Mouse (Mus musculus) CH12.LX (cell line): ENCODE results near the gene Alg6.

Source experiments
- CTCF ChIP-seq, 2 experiments: IDR thresholded peaks in 1 of 2; conservative IDR thresholded peaks in 1 of 2; 2 replicates each; pipeline ENCODE4 v1.5.1; 2011 to 2012; ENCODE audit warnings: low read depth in 2 of 2, low read length in 2 of 2, improper control_type of control experiment in 1 of 2, inconsistent platforms in 1 of 2, mild to moderate bottlenecking in 1 of 2, moderate library complexity in 1 of 2
- ELF1 ChIP-seq: IDR thresholded peaks from 2 replicates; pipeline ENCODE4 v1.6.1; 2014; ENCODE audit warnings: low read depth, mild to moderate bottlenecking, inconsistent platforms, low read length, improper control_type of control experiment
- MAX ChIP-seq: IDR thresholded peaks from 2 replicates; pipeline ENCODE4 v1.6.1; 2011; ENCODE audit warnings: low read length, improper control_type of control experiment
- MAZ ChIP-seq: IDR thresholded peaks from 2 replicates; pipeline ENCODE4 v1.6.1; 2012; ENCODE audit warnings: low read depth, mild to moderate bottlenecking, inconsistent platforms, low read length, improper control_type of control experiment, moderate library complexity
- POLR2A ChIP-seq: IDR thresholded peaks from 2 replicates; pipeline ENCODE4 v1.6.1; 2011; ENCODE audit warnings: low read depth, mild to moderate bottlenecking, improper control_type of control experiment, low read length
- TCF12 ChIP-seq: IDR thresholded peaks from 2 replicates; pipeline ENCODE4 v1.6.1; 2014; ENCODE audit warnings: low read depth, mild to moderate bottlenecking, inconsistent platforms, low read length, improper control_type of control experiment
- ZMIZ1 ChIP-seq: IDR thresholded peaks from 2 replicates; pipeline ENCODE4 v1.6.1; 2012; ENCODE audit warnings: low read depth, mild to moderate bottlenecking, inconsistent platforms, low read length, improper control_type of control experiment

- TF ChIP-seq CTCF (conservative IDR thresholded peaks at IDR 0.05 in 1 of 2, IDR thresholded peaks at IDR 0.05 in 1 of 2; ENCODE audit: low read depth in 2 of 2, low read length in 2 of 2), result no peak
- TF ChIP-seq POLR2A, result no peak
- no peak for TF ChIP-seq MAX
- no peak for TF ChIP-seq ZMIZ1
- no peak for TF ChIP-seq ELF1
- no peak for TF ChIP-seq TCF12
- no peak for TF ChIP-seq MAZ
Observed at GRCm38 (mm10) chr4:99770555-99770954, 55.1 kb downstream of the Alg6 start.
